Mouse (Mus musculus) hindlimb bud, embryonic 11.5 days (tissue): ENCODE measurements around the gene Ros1.

Experiments used
- DNase-seq: peaks from one replicate; pipeline ENCODE4 v3.0.0-alpha.2; 2012; ENCODE audit warnings: low read depth, low spot score; ENCODE audit errors: extremely low spot score

Ros1 gene

DNA sequence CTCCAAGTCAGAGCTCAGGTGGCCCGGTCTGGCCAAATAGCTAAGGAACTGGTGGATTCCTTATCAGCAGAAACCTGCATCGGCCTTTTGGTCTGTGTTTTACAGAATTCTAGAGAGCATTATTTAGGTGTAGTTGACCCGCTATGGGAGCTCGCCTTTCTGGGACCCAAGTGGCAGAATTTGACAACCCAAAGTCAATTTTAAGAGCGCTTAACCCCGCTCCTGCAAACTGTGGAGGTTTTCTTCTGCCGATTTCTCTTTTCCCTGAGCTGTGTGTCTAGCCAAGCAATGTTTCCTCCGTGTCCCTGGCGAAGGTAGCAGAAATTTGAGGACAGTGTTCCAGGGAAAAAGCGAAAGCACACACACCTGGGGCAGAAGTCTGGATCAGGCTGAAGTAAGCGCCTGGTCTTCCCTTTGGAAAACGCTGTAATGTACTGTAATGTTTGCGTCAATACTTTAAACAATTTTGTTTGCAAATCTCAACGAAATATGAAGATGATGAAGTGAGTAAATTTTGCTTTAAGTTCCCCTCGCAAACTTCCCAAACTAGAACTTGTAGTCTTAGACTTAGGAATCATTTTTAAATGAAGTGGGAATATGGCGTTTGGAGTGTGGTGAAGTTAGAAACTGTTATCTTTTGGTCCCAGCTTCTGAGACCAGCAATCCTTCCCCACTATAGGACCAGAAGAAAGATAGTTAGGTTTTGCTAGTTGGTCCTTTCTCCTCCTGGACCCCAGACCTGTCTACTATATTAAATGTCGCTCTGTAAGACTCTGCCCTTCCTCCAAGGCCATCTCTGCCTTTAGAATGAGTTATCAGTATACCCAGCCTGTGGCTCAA lies 171.6 kb downstream of the Ros1 start:
- no peak for DNase-seq

DNA sequence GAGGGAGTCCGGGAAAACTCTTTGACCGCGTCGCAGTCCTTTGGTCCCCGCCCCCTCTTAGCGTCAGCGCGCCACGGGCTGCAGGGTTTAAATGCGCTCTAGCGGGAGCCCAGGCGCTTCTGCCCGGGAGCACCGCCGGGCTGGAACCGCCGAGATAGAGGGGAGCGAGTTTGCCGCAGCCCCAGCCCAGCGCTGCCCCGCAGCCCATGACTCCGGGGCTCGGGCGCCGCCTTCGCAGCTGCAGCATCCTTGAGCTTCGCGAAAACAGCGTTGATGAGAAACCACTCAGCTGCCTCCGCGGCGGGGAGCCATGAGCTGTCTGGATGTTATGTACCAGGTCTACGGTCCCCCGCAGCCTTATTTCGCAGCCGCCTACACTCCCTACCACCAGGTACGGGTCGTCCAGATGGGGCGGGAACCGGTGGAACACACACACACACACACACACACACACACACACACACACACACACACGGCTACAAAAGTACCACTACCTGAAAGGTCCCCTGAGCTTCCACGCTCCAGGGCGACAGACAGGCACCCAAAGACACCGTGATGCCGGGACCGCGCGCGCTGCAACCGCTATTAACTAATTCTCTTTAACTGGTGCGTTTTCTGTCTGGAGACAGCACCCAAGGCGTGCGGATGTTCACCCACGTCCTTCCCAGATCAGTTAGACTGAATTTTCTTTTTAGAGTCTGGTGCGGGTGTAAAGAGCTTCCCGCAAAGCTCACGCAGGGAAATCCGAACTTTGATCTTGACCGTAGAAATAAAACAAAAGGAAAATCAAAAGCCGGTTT lies 172.4 kb downstream of the Ros1 start, which contains the start of gene Vgll2:
TSS of gene Vgll2 (plus strand) at position 90 of the 800 bp plus-strand sequence.
- DNase-seq, result no peak

DNA sequence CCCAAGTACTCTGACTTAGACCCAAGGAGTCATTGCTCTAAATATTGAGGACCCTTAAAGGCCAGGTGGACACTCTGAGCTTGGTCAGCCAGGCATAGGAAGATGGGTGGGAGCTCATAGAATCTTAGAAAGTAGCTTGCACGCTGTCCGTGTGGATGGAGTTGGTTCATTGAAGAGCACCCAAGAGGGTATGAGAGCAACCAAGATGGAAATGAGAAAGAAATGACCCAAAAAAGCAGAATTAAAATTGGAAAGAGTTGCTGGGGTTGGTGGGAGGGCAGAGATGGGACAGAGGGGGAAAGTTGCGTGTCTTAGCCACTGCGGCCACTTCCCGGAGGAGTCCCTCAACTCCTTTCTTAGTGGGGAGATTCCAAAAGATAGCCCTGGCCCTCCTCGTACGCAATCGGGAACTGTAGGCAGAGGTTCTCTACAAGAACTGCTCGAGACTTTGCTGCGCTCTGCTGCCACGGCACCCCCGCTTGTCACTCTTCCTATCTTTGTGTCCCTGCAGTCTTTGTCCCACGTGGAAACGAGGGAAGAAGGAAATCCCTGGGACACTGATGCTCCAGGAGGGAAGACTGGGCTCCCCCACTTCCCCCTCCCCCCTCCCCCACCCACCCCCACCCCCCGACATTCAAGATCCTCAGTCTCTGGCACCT lies 173.2 kb downstream of the Ros1 start:
- DNase-seq, result no peak

DNA sequence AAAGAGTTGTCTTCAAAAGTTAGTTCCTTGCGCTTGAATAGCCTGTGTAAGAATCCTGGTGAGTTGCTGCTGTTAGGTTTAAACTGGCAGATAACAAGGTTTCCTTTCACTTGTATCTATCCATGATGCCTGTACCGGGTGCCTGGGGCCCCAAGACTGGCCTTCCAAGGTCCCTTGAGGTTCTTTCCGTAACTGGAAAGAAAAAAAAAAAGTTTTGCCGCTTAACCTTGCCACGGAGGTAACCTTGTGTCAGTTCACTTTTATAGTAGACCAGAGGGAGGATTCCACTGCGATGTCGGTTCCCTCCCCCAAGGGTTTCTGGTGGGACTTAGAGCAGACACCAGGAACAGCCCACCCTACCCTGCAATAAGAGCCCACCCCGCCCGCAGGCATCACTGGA lies 173.8 kb downstream of the Ros1 start:
- DNase-seq, result no peak

DNA sequence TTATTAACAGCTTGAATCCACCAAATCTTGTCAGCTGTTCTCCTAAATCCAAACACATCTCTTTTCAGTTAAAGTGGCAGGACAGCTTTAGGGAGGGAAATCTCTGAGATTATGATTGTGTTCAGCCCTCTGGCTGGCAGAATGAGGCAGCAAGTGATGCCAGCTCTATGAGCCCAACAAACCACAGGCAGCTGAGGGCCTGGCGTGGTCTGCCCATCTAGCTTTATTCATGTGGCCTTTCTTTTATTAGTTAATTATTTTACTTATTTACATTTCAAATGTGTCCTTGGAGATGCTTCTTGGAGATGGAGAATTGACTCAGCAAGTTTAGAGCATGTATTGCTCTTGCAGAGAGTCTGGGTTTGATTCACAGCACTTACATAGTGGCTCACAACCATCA lies 176.6 kb downstream of the Ros1 start:
- no peak for DNase-seq
